Mouse (Mus musculus): ENCODE data around the gene Atrx.

The Atrx gene

GRCm38 (mm10) chrX:105767177-105767764 is 161.9 kb downstream of the Atrx start:
- no peak for DNase-seq

GRCm38 (mm10) chrX:105766013-105766412 is 163.2 kb downstream of the Atrx start:
- no peak for DNase-seq

GRCm38 (mm10) chrX:105765005-105765706 is 164.0 kb downstream of the Atrx start:
- no peak for DNase-seq

- DNase-seq, result no peak
These were observed 164.8 kb downstream of the Atrx start, which contains the start of gene Fgf16 for GRCm38 (mm10) chrX:105764162-105765004. Gene Fgf16 (plus strand): TSS chrX:105764279.

GRCm38 (mm10) chrX:105763612-105764011 is 165.6 kb downstream of the Atrx start:
- no peak for DNase-seq

- no peak for DNase-seq
These were observed 166.2 kb downstream of the Atrx start for GRCm38 (mm10) chrX:105762847-105763527.
